Mouse (Mus musculus): Measurements from ENCODE around the gene Mnt.

Gene Mnt

GRCm38 (mm10) chr11:74845784-74846183 is 15.1 kb downstream of the Mnt start:
- DNase-seq (ENCODE audit: low spot score) = no peak

- peak; percentile 79 for DNase-seq (ENCODE audit: low spot score)
Observed at GRCm38 (mm10) chr11:74847919-74848521, 17.3 kb downstream of the Mnt start.

GRCm38 (mm10) chr11:74850998-74851661 is 20.4 kb downstream of the Mnt start:
- DNase-seq (ENCODE audit: low spot score) = no peak

- no peak for DNase-seq (ENCODE audit: low spot score)
Observed at GRCm38 (mm10) chr11:74857756-74858155, 27.0 kb downstream of the Mnt start.

- no peak for DNase-seq (ENCODE audit: low spot score)
Observed at GRCm38 (mm10) chr11:74862129-74862528, 31.4 kb downstream of the Mnt start.

- DNase-seq (ENCODE audit: low spot score) = peak; percentile 31
Observed at GRCm38 (mm10) chr11:74863471-74863870, 32.8 kb downstream of the Mnt start.

GRCm38 (mm10) chr11:74864421-74864820 is 33.7 kb downstream of the Mnt start:
- no peak for DNase-seq (ENCODE audit: low spot score)

- no peak for DNase-seq (ENCODE audit: low spot score)
Observed at GRCm38 (mm10) chr11:74865252-74865651, 34.5 kb downstream of the Mnt start.

- peak; percentile 44 for DNase-seq (ENCODE audit: low spot score)
Observed at GRCm38 (mm10) chr11:74866640-74867039, 35.9 kb downstream of the Mnt start.

GRCm38 (mm10) chr11:74867181-74867580 is 36.5 kb downstream of the Mnt start:
- DNase-seq (ENCODE audit: low spot score) = peak; percentile 55

GRCm38 (mm10) chr11:74868046-74868760 is 37.5 kb downstream of the Mnt start:
- no peak for DNase-seq (ENCODE audit: low spot score)

GRCm38 (mm10) chr11:74869603-74870002 is 38.9 kb downstream of the Mnt start:
- DNase-seq (ENCODE audit: low spot score) = no peak

GRCm38 (mm10) chr11:74870544-74870943 is 39.8 kb downstream of the Mnt start:
- no peak for DNase-seq (ENCODE audit: low spot score)

- peak; percentile 81 for DNase-seq (ENCODE audit: low spot score)
Observed at GRCm38 (mm10) chr11:74870991-74871622, 40.4 kb downstream of the Mnt start.

GRCm38 (mm10) chr11:74874630-74875029 is 43.9 kb downstream of the Mnt start:
- no peak for DNase-seq (ENCODE audit: low spot score)

GRCm38 (mm10) chr11:74876801-74877200 is 46.1 kb downstream of the Mnt start:
- DNase-seq (ENCODE audit: low spot score) = peak; percentile 85

- DNase-seq (ENCODE audit: low spot score) = no peak
Observed at GRCm38 (mm10) chr11:74880999-74881398, 50.3 kb downstream of the Mnt start.

- no peak for DNase-seq (ENCODE audit: low spot score)
Observed at GRCm38 (mm10) chr11:74881979-74882378, 51.3 kb downstream of the Mnt start.

- no peak for DNase-seq (ENCODE audit: low spot score)
Observed at GRCm38 (mm10) chr11:74883098-74883497, 52.4 kb downstream of the Mnt start.

- DNase-seq (ENCODE audit: low spot score) = no peak
Observed at GRCm38 (mm10) chr11:74894619-74895018, 63.9 kb downstream of the Mnt start.

Data from MN1 (cell line).